Mouse (Mus musculus) layer of hippocampus, postnatal 10 days (tissue): ENCODE measurements around the gene Zfp606. TPM values are rescaled to one million over a fixed set of nuclear protein-coding genes. Genes with fewer than 3 reads are reported as not detected.
A peak's percentile ranks its signal among the peaks of the same experiment; 100 is the strongest.

Source experiments
- DNase-seq, 2 experiments: peaks; one replicate each; pipeline ENCODE4 v3.0.0; 2021; ENCODE audit warnings: low spot score in 2 of 2
- long read RNA-seq: library from polyadenylated mRNA; stranded (forward); transcript quantifications from one replicate; pipeline ENCODE4 v2.0.0, GENCODE M21; 2023
- total RNA-seq, 2 experiments: library from RNA; stranded (reverse); gene quantifications; 2 replicates each; pipeline ENCODE4 v1.2.3; 2021

Zfp606 gene
- 10 to 100 TPM; 16.2 to 17.7 TPM for total RNA-seq
- long read RNA-seq, full-length matches to known transcripts: 11 of 19 reads
- long read RNA-seq, partial matches to known transcripts: 1 of 19 reads
- long read RNA-seq, other reads (novel, unspliced or antisense): 7 of 19 reads

GRCm38 (mm10) chr7:12478158-12479008, at the start of gene Zfp606:
Gene Zfp606, plus strand, starts transcription at chr7:12478293.
- peak; percentile 79 to 85 for DNase-seq

GRCm38 (mm10) chr7:12479009-12479346, 885 bp downstream of the Zfp606 start:
- no peak for DNase-seq

- DNase-seq: no peak
Observed at GRCm38 (mm10) chr7:12479525-12479924, 1.4 kb downstream of the Zfp606 start.

GRCm38 (mm10) chr7:12483771-12484170, 5.7 kb downstream of the Zfp606 start:
- DNase-seq: no peak

GRCm38 (mm10) chr7:12485956-12486355, 7.9 kb downstream of the Zfp606 start:
- no peak for DNase-seq

GRCm38 (mm10) chr7:12486691-12487090, 8.6 kb downstream of the Zfp606 start:
- no peak for DNase-seq

- DNase-seq: no peak
Observed at GRCm38 (mm10) chr7:12510913-12511312, 32.8 kb downstream of the Zfp606 start.

- no peak for DNase-seq
Observed at GRCm38 (mm10) chr7:12512217-12512616, 34.1 kb downstream of the Zfp606 start, which contains the start of gene 2900092C05Rik. Gene 2900092C05Rik, plus strand, starts transcription at chr7:12512517.

Other genes starting within 250 kb of the Zfp606 start
- gene Vmn1r81, start 210.0 kb upstream of the Zfp606 start, total RNA-seq: under 1 TPM; 0.02 to 0.04 TPM
- not detected for gene Vmn1r82, start 177.9 kb upstream of the Zfp606 start, total RNA-seq
- gene Vmn1r83, start 148.8 kb upstream of the Zfp606 start, total RNA-seq: not detected
- gene Vmn1r84, start 109.0 kb upstream of the Zfp606 start, total RNA-seq: not detected
- 1 to 10 TPM; 7.8 to 8.5 TPM for gene Zfp551, start 55.5 kb upstream of the Zfp606 start, total RNA-seq
- gene 2900092C05Rik, start 34.2 kb downstream of the Zfp606 start, total RNA-seq: not detected
- gene Vmn2r53, start 130.5 kb downstream of the Zfp606 start, total RNA-seq: under 1 TPM; 0.02 to 0.05 TPM
- not detected for gene Vmn2r54, start 162.0 kb downstream of the Zfp606 start, total RNA-seq
- not detected for gene Vmn2r55, start 206.7 kb downstream of the Zfp606 start, total RNA-seq